Mouse (Mus musculus) retina, embryonic 14.5 days (tissue): ENCODE data around the gene Adgrd1.

ENCODE experiments used
- DNase-seq: peaks from one replicate; pipeline ENCODE4 v3.0.0-alpha.2; 2015; ENCODE audit warnings: low spot score

Gene Adgrd1

DNA sequence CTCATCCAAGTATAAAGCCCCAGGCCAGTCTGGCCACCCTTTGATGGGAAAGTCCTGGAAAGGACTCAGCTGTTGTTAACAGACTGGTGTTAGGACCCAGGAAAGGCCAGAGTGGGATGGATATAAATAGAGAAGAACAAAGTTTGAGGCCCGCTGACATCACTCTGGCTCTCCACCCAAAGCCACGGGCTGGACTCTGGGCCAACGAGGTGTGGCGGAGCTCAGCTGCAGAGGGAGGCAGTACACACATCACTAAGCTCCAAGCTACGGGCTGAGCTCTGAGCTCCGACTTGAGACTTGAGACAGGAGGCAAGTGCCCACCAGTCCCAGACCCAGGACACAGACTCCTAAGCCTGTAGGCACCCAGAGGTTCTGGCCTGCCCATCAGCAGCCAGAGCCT is at the start of gene Adgrd1:
Adgrd1 (plus strand) TSS at position 240 of the 400 bp plus-strand sequence.
- DNase-seq = no peak

DNA sequence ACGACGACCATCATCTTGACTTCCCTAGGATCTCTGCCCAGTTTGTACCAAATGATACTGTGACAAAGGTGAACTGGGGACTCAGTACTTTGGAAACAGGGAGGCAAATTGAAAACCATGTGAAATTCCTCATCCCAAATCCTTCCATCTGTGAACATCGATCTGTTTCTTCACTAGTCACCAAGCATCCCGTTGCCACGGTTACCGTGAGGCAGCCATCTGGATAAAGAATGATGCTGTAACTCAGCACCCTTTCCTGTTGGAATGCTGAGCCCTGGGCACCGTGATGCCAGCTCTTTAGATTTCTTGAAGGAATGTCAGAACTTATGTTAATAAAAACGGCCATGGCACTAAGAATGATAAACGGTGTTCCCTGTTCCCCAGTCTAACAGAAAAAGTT is 47.2 kb upstream of the Adgrd1 start:
- peak; percentile 60 for DNase-seq

DNA sequence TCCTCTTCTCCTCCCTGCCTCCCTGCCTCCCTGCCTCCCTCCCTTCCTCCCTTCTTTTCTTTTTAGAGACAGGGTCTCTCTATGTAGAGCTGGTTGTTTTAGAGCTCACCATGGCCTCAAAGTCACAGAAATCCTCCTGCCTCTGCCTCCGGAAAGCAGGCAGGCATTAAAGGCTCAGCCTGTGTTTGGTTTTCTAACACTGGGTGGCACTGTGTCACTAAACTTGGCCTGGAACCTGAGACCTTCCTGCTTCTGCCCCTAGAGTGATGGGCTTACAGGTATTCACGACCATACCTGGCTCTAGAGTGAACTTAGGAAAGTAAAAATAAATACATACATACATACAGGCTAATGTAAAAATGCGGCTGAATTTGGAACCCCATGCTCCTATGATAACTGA is 44.6 kb upstream of the Adgrd1 start:
- DNase-seq = no peak

DNA sequence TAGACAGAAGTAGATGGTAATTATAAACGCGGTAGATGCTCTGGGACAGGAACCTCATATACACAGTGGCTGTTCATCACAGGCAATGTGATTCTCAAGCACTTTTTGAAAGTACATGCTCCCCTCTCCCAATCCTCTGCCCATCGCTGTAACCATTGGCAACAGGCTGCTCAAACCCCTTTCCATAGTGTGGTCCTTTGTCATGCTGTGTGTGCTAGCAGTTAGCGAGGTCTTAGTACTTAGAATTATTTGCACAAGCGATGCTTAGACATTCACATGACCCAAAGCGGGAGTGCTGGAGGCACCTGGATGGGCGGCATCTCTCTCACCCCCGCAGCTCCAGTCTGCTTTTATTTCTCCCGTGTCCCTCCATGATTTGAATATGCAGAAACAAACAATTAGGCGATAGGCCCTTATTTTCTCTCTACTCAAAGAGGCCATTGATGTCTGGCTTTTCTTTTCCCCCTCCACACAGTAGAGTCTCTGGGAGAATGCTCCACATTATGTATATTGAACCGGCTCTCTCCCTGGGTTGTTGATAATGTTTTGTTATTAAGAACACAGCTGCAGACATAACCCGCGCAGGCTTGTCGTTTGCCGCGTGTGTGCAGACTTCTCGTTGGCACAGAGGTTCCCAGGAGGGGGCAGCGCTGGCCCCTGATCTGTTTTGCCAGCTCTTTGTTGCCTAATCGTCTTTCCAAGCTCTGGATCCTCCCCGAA is 43.8 kb upstream of the Adgrd1 start:
- peak; percentile 30 for DNase-seq

DNA sequence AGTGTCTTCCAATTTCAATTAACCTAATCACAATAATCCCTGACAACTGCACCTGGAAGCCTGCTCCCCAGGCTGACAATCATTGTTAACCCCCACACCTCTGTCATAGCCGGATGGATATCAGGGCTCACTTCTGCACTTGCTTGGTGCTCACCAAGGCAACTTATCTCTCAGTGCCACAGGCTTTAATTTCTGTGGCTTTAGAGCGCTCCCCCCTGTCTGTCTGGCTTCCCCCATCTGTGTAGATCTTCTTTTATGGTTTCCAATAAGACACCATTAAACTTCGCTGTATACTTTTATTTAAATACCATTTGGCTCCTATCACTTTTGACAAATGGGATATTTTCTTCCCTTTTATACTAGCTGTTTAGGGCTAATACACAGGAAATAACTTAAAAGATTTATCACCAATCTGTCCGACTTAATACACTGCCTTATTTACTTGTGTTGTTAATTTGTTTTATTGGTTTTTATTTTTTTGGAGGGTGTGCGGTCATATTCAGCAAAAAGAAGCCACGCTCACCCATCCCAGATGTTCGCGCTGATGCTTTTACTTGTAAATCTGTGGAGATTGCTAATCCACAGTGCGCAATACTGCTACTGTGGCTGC is 41.8 kb upstream of the Adgrd1 start:
- DNase-seq = no peak

DNA sequence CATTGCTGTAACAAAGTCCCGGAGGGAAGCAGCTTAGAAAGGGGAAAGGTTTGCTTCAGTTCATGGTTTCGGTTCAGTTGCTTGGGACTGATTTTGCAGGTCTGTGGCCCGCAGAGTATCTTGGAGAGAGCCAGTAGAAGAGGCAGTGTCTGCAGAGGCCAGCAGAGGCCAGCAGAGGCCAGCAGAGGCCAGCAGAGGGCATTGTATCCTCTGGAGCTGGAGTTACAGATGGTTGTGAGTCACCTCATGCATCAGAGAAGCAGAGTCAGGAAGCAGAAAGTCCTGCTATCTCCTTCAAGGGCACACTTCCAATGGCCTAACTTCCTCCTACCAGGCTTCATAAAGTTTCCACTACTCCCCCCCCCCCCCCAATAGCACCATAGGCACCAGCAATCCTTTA is 37.4 kb upstream of the Adgrd1 start:
- no peak for DNase-seq

DNA sequence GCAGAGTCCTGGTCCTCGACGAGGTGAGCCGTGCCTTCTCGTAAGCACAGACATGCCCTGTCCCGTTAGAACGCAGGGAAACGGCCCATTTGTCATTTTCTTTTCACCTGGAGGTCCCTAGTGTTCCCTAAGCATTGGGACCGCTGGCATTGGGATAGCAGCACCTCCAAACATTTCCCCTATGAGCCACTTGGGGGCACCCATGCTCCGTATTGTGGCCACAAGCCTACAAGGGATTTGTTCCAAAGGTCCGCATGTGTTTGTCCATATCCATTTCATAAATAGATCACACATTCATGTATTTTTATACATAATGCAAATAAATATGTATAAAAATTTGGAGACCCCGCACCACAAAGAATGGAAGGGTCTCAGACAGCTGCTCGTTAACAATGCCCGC is 35.0 kb upstream of the Adgrd1 start:
- DNase-seq = peak; percentile 88

DNA sequence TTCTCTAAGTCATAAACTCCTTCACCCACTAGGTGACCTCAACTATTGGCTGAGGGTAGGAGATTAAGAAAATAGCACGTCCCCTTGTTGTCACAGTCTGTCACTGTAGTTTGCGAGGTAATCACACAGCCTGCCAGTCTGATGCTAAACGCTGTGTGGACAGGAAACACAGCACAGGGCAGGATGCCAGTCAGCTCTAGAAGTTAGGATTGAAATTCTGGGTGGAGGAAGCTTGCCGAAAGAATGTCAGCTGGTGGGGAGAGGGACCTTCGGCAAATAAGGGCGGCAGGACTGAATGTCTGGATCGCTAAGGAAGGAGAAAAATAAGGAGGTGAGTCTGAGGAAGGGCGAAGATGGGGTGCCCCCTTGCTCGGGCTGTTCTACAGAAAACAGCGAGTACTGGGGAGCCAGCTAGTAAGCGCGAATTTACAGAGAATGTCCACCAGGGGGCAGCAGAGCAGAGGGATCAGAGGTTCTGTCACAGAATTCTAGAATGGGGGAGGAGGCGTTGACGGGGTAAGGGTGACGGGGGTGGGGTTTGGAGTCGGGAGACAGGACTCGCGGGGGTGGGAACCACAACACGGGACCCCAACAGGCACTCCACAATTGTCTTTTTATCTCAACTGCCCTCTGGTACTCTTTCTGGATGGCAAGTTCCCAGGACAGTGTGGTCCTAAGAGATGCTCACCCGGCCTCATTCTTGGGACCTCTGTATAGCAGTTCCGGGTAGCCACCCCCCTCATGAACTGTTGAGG is 33.3 kb upstream of the Adgrd1 start:
- DNase-seq = peak; percentile 95

DNA sequence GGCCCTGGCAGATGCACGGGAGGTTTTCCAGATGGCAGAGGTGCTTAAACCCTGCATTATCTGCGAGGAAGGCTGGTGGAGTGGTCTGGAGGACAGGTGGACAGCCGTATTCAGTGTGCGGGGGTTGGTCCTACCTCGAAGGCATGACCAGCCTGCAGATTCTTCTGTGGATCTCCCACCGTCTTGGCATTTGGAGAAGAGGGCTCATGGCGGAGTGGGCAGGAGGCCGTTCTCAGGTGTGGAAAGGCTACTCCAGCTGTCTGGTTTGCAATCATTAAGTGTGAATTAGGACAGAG is 32.8 kb upstream of the Adgrd1 start:
- DNase-seq = no peak

DNA sequence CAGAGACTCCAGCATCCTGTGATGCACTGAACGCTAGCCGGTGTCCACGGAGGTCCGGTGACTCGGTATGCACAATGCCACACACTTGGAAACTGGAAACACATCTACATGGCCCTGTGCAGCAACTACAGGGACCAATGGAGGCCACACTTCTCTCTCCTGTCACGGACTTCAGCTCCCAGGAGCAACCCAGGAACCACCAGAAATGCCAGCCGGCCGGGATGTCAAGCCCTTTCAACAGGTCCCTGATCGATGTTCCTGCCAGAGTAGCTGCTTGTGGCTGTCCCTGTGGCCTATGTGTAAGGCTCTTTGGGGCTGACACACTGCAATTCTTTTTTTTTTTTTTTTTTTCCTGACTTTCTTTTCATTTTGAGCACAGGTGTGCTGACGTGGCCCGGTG is 32.4 kb upstream of the Adgrd1 start:
- DNase-seq = no peak

DNA sequence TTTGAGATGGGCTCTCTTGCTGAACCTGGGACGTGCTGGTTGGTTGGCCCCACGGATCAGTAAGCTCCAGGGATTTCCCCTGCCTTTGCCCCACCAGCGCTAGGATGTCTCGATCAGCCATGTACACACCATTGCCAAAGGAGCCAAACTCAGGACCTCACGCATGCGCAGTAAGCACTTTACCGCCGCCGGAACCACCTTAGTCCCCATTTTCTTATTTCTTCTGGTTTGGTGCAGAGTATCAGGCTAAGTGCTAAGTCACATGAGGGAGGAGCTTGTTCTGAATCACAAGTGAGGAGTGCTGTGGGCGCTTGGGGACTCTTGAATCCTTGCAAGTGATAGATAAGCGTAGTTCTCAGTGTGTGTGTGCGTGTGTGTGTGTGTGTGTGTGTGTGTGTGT is 31.2 kb upstream of the Adgrd1 start:
- DNase-seq = no peak

DNA sequence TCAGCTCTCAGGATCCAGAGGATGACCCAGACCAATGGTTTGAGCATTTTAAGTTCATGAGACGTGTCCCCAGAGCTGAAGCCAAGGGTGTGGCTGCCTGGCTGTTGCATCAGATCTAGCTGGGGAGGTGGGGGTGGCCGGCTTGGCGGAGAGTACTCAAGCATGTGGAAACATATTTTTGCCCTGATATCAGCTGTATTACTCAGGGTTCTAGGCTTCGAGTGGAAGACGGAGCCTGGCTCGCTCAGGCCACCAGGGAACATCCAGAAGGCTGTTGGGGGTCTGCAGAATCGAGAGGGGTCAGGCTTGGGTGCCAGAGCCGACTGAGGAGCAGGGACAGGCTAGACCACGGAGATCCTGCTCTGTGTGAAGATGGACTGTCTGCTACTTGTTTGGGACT is 30.6 kb upstream of the Adgrd1 start:
- no peak for DNase-seq

DNA sequence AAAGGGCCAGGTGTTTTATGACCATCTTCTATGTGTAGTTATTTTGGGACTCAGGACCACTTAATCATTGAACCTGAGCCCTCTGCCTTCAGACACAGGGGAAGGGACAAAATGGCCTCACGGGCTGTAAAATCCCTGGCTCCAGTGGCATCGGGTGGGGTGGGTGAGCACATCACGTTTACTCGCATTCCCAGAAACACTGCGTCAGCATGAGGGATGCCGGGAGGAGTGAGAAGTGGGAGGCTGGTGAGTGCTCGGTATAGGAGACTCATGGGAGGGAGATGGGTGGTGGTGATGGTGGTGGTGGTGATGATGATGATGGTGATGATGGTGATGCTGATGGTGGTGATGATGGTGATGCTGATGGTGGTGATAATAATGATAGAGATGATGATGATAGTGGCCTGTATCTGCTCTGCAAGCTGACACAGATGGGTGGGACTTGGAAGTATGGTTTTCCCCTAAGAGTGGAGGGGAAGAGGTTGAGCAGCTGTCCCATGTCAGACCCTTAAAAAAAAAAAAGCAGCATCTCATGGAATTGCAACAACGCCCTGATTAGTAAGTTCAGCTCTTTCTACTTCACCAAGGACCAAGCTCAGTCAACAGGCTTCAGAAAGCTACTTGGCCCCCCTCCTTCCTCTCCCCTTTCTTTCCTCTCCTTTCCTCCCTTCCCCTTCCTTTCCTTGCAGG is 29.9 kb upstream of the Adgrd1 start:
- no peak for DNase-seq

DNA sequence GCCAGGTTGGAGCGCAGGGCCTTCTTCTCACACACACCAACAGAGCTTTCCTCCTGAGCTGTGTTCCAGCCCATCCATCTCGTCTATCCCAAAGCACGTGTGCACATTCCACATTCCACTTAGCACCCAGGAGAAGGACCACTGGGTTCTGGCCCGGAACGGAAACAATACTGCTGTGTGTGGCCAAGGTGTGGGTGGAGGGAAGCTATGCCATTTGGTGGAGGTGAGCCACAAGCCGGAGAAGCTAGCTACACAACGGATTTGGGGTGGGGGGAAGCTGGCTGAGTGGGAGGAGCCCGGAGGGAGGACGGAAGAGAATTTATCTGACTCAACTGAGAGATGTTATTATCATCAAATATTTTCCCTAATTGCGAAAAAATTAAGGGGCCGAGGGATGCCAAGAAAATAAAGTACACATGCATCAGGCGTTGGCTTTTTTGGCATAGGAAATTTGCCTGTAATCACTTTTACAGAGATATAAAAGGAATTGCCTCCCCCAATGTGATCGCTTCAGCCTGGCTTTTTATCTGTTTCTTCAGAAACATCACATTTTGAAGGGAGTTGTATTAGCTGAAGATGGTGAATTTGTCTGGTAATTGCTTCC is 29.2 kb upstream of the Adgrd1 start:
- no peak for DNase-seq

DNA sequence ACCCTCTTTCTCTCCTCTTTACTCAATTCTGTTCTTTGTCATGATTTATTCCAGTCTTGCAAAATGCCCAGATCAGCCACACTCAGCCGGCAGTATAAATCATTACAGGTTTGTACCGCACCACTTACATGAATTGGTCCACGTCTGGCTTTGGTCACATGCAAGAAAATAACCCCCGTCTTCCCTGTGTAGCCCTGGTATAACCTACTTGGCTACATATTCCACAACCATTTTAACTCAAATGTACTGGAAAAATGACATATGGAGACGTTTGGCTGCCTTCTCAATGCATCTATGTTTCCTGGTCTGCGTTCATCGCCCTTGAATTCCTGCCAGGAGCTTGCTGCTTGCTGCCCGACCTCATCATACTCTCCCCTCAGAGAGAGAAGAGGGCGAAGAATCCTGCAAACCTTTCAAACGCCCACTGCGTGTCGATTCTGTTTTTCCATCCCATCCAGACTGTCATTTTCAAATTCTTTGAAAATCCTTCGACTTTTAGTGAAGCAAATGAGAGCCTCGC is 24.7 kb upstream of the Adgrd1 start:
- no peak for DNase-seq

DNA sequence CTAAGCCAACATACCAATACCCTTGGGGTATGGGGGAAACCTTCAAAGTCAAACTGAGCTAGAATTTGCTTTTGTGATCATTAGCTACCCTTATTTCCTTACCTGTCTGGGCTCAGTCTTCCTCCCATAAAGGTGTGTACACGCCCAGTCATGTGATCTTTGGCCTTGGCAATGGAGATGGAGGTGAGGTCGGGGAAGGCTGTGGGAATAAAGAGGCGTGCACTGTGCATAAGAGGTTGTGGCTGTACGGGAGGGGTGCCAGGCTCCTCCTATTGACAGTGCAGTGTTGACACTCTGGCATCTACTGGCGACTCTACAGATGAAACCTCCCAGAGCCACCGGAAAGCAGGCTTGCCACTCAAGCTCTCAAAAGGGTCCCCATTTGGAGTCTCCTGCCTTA is 23.1 kb upstream of the Adgrd1 start:
- DNase-seq = no peak

DNA sequence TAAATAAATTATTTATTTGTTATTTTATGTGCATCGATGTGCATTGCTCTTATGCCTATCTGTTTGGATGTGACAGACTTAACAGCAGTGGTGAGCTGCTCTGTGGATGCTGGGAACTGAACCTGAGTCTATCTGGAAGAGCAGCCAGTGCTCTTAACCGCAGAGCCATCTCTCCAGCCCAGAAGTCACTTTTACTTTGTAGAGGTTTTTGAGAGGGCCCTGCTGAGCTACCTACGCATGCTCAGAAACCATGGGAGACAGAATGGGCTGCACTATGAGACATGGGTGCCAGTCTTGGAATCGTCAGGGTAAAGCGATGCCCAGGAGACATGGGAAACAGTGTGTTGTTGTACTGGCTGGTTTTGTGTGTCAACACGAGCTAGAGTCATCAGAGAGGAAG is 20.5 kb upstream of the Adgrd1 start:
- DNase-seq = no peak

DNA sequence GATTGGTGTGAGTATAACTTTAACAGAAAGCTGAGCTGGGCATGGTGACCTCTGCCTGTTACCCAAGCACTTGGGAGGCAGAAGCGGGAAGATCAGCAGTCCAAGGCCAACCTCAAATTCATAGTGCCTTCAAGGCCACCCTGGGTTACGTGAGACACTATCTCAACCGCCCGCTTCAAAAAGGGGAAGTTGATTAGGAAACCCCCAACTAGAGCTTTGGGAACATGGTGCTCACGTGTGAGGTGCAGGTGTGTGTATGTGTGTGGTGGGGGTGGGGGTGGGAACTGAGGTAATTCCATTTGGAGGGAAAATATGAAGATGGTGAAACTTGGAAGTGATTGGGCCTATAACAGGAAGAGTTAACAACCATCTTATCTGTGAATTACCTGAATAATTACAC is 19.3 kb upstream of the Adgrd1 start:
- DNase-seq = no peak

DNA sequence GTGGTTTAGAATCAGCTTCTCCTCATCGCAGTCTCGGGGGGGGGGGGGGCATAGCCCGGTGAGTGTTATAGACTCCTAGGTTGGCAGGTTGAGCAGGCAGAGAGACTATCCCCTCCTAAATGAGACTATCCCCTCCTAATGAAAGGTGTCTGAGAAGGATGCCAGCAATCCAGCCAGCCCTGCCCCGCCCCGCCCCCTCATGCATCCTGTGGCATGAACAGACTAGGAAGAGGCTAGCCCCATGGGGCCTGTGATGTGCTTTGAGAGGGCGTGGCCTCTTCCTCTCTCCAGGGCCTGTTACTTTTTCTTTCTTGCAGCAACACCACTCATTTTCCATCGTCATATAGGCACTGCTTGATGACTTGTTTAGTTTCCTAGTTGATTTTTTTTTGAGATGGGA is 15.0 kb upstream of the Adgrd1 start:
- DNase-seq = no peak

DNA sequence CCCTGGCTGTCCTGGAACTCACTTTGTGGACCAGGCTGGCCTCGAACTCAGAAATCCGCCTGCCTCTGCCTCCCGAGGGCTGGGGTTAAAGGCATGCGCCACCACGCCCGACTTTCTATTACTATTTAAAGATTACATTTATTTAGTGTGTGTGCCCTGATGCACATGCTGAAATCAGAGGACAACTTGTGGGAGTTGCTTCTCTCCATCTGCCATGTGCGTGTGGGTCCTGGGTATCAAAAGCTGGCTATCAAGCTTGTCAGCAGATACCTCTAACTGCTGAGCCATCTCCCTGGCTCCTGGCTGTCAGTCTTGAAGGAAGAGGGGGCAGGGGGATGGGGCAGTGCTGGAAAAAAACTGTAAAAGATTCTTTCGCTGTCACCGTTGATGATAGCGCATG is 11.4 kb upstream of the Adgrd1 start:
- DNase-seq = no peak

DNA sequence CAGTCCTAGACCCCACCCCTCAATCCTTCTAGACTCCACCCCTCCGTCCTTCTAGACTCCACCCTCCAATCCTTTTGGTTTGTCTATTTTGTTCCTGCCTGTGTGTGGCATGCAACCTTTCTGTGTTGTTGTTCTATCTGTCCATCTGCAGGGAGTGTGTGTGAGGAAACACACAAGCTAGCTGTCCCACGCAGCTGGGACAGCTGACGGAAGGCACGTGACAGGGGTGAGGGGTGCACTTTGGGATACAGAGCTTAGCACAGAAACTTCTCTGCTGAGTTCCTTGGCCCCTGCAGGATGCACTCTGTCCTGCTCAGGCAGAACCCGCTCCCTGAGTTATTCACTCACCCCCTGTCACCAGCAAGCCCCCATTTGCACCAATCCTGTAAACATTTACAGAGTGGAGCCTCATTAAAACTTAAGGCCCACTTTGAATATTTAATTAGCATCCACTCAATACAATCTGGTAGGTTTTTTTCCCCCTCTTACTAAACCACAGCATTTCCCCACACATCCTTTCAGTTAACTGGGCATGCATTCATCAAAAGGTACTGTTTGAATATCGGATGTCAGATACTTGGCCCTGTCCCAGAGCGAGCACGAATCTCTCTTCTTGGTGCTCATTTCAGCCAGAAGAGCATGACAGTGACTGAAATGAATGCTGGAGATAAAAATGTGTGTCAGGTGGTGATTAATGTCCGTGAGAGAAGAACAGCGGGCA is 4.0 kb upstream of the Adgrd1 start:
- no peak for DNase-seq

DNA sequence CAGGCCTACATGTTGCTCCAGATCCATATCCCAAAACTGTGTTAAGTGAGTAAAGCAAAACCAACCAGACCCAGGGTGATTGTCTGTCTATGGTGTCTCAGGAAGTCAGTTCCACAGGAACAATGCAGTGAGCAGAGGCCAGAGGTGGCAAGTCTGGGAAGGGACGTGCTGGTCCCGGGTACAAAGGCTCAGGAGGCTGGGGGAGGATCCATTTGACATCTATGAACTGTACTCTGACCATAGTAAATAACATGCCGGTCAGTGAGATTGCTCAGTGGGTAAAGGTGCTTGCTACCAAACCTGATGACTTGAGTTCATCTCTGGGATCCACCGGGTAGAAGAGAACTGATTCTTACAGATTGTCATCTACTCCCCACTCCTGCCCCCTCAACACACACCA is 3.4 kb upstream of the Adgrd1 start:
- no peak for DNase-seq
